Mouse (Mus musculus) liver, embryonic 14.5 days (tissue): ENCODE results near the gene Stmn1. TPM values are rescaled to one million over a fixed set of nuclear protein-coding genes. Genes with fewer than 3 reads are reported as not detected.
A peak's percentile ranks its signal among the peaks of the same experiment; 100 is the strongest.

Experiments
- ATAC-seq: fragments of 200-750 bp; cut with Nextera tagmentation; 2 replicates; pipeline ENCODE4 v1.8.0; 2017; ENCODE audit warnings: moderate number of reproducible peaks, mild to moderate bottlenecking, moderate library complexity; ENCODE audit not compliant: insufficient read depth
- DNase-seq, 3 experiments: peaks; one replicate each; pipeline ENCODE4 v3.0.0-alpha.2; 2012 to 2013; ENCODE audit warnings: low read depth in 3 of 3, low spot score in 3 of 3
- H3K27ac ChIP-seq: fragments of 300-500 bp; sonication (generic); 2 replicates; pipeline ENCODE4 v1.5.1; 2014; ENCODE audit warnings: moderate library complexity, mild to moderate bottlenecking, control low read depth, inconsistent platforms
- H3K27me3 ChIP-seq: fragments of 300-500 bp; sonication (generic); 2 replicates; pipeline ENCODE4 v1.6.1; 2014; ENCODE audit warnings: mild to moderate bottlenecking, low read length, moderate library complexity; ENCODE audit not compliant: control insufficient read depth, insufficient read depth
- H3K36me3 ChIP-seq: fragments of 300-500 bp; sonication (generic); replicated peaks from 2 replicates; pipeline ENCODE4 v1.6.1; 2014; ENCODE audit warnings: low read depth; ENCODE audit not compliant: control insufficient read depth, insufficient read depth
- H3K4me1 ChIP-seq, 2 experiments: fragments of 200-500 bp in 1 of 2; fragments of 300-500 bp in 1 of 2; sonication (generic) in 1 of 2; replicated peaks; 2 replicates each; pipeline ENCODE4 v1.6.1; 2012 to 2014; ENCODE audit warnings: antibody characterized with exemption in 1 of 2, inconsistent platforms in 1 of 2, low read length in 1 of 2; ENCODE audit not compliant: control insufficient read depth in 2 of 2, insufficient read depth in 2 of 2
- H3K4me2 ChIP-seq: fragments of 300-500 bp; sonication (generic); 2 replicates; pipeline ENCODE4 v1.6.1; 2014; ENCODE audit warnings: low read depth, mild to moderate bottlenecking, control low read depth, moderate library complexity
- H3K4me3 ChIP-seq, 2 experiments: fragments of 200-500 bp in 1 of 2; fragments of 300-500 bp in 1 of 2; sonication (generic) in 1 of 2; 2 replicates each; pipeline ENCODE4 v1.5.1; 2012 to 2014; ENCODE audit warnings: low read depth in 2 of 2, low read length in 2 of 2, mild to moderate bottlenecking in 2 of 2, control low read depth in 1 of 2, inconsistent platforms in 1 of 2, moderate library complexity in 1 of 2; ENCODE audit not compliant: insufficient read depth in 1 of 2
- H3K9ac ChIP-seq: fragments of 300-500 bp; sonication (generic); replicated peaks from 2 replicates; pipeline ENCODE4 v1.6.1; 2014; ENCODE audit warnings: mild to moderate bottlenecking, control low read depth, moderate library complexity
- H3K9me3 ChIP-seq: fragments of 300-500 bp; sonication (generic); 2 replicates; pipeline ENCODE4 v1.6.1; 2016; ENCODE audit warnings: low read length, mixed read lengths; ENCODE audit not compliant: control insufficient read depth
- CTCF ChIP-seq: IDR thresholded peaks from 2 replicates; pipeline ENCODE4 v1.5.1; 2016; ENCODE audit warnings: antibody characterized with exemption, low read depth, control low read depth
- EP300 ChIP-seq: IDR thresholded peaks from 2 replicates; pipeline ENCODE4 v1.6.1; 2016; ENCODE audit warnings: antibody characterized with exemption, low read depth
- WGBS: fragments of 180-500 bp; shearing (Covaris S2); extraction: QIAGEN DNeasy Blood & Tissue Kit; methylation state at CpG from one replicate; pipeline ENCODE4 v1.1.7; 2014; ENCODE audit not compliant: insufficient replicate concordance; 5-methylcytosine and 5-hydroxymethylcytosine counted together
- polyA plus RNA-seq, 2 experiments: library from polyadenylated mRNA; depleted of rRNA in 1 of 2; stranded (reverse) in 1 of 2; unstranded in 1 of 2; fragments of >200 nt; fragmentation: Nextera tagmentation in 1 of 2; extraction: Ambion mirVana in 1 of 2; gene quantifications; 2 replicates each; pipeline versions ENCODE4 v1.2.1 to v1.2.3; 2012 to 2014

Stmn1 gene
- polyA plus RNA-seq, 2 experiments: 104 to 404 TPM

GRCm38 (mm10) chr4:134469341-134469796 lies 1.2 kb downstream of the Stmn1 start:
- no peak for TF ChIP-seq EP300
- no peak for TF ChIP-seq CTCF
- peaks cover 10 to 16% of the 10 kb centered on the region in 2 experiments for H3K4me1 ChIP-seq
- DNase-seq: no peak
- H3K9ac ChIP-seq: peak overlapping the region; percentile 52
- H3K4me3 ChIP-seq: peak overlapping the region; percentile 66 to 92
- H3K4me2 ChIP-seq: peak overlapping the region; percentile 96
- no peaks in the 10 kb centered on the region for H3K9me3 ChIP-seq
- peaks cover 37% of the 10 kb centered on the region for H3K36me3 ChIP-seq
- 18% methylated on average over 6 of the region's 6 CpGs for WGBS
- H3K27ac ChIP-seq: peak overlapping the region; percentile 60
- peak; percentile 42 for ATAC-seq
- H3K27me3 ChIP-seq: no peaks in the 10 kb centered on the region

GRCm38 (mm10) chr4:134469985-134470384 lies 1.9 kb downstream of the Stmn1 start:
- no peak for DNase-seq
- H3K4me3 ChIP-seq: peak overlapping the region in 1 of 2 experiments; percentile 92; a peak in 2 of 4 replicates
- peak overlapping the region; percentile 96 for H3K4me2 ChIP-seq
- H3K9ac ChIP-seq: 0 out of 2 replicates have a peak overlapping the region, but pooled peaks have one; percentile 21
- H3K36me3 ChIP-seq: peaks cover 41% of the 10 kb centered on the region
- no peak for ATAC-seq
- H3K27me3 ChIP-seq: no peaks in the 10 kb centered on the region
- TF ChIP-seq CTCF: no peak
- no peak for TF ChIP-seq EP300
- H3K4me1 ChIP-seq: peaks cover 10 to 12% of the 10 kb centered on the region in 2 experiments
- 79% methylated on average over 3 of the region's 3 CpGs for WGBS
- H3K27ac ChIP-seq: no peak overlapping the region
- H3K9me3 ChIP-seq: no peaks in the 10 kb centered on the region

GRCm38 (mm10) chr4:134471469-134471868 lies 3.3 kb downstream of the Stmn1 start:
- Histone ChIP-seq H3K9ac (no peak overlapping the region), H3K9me3 (no peaks in the 10 kb centered on the region), H3K4me3 (no peak overlapping the region), H3K27me3 (no peaks in the 10 kb centered on the region), H3K27ac (no peak overlapping the region), H3K4me2 (no peak overlapping the region), H3K36me3 (peaks cover 49% of the 10 kb centered on the region), H3K4me1 (peaks cover 10 to 12% of the 10 kb centered on the region in 2 experiments)
- ATAC-seq: no peak
- DNase-seq: no peak
- TF ChIP-seq CTCF: peak; percentile 43; the same call in 1 of the 2 replicates
- TF ChIP-seq EP300: no peak

- no peak for ATAC-seq
- Histone ChIP-seq H3K4me3 (no peak overlapping the region), H3K36me3 (peaks cover 49% of the 10 kb centered on the region), H3K4me1 (peaks cover 4 to 7% of the 10 kb centered on the region in 2 experiments), H3K9me3 (no peaks in the 10 kb centered on the region), H3K9ac (no peak overlapping the region), H3K27ac (no peak overlapping the region), H3K27me3 (no peaks in the 10 kb centered on the region), H3K4me2 (no peak overlapping the region)
- DNase-seq: no peak
- TF ChIP-seq CTCF (no peak), EP300 (no peak)
- WGBS: 74% methylated on average over 4 of the region's 4 CpGs
These were observed 5.6 kb downstream of the Stmn1 start for GRCm38 (mm10) chr4:134473764-134474163.

GRCm38 (mm10) chr4:134474240-134474639 lies 6.1 kb downstream of the Stmn1 start:
- H3K36me3 ChIP-seq: peaks cover 49% of the 10 kb centered on the region
- DNase-seq (no peak), ATAC-seq (no peak)
- H3K27ac ChIP-seq: no peak overlapping the region
- no peak overlapping the region for H3K9ac ChIP-seq
- TF ChIP-seq EP300: no peak
- TF ChIP-seq CTCF: no peak
- no peaks in the 10 kb centered on the region for H3K27me3 ChIP-seq
- whole genome bisulfite sequencing: 83% methylated on average over 8 of the region's 8 CpGs
- H3K9me3 ChIP-seq: no peaks in the 10 kb centered on the region
- H3K4me2 ChIP-seq: no peak overlapping the region
- H3K4me3 ChIP-seq: no peak overlapping the region
- H3K4me1 ChIP-seq: peaks cover 4 to 7% of the 10 kb centered on the region in 2 experiments
